Mouse (Mus musculus): ENCODE data around the gene Umad1.

DNA sequence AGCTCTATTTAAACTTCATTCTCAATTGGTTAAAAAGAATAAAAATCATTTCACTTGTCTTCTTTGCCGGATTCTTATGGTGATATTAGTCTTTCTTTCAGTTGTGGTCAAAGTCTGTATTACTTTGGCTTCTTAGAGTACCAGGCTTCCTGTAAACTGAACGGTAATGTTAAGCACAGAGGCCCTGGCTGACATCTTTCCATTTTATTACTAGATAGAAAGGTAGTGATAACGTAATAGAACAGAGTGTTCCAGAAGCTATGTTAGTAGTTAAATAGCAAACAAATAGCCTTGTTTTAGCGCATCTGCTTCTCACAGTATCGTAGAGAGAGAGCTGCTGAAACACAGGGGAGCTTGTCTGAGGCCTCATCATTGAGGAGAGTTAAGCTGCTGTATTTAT lies 146.8 kb downstream of the Umad1 start:
- TF ChIP-seq EP300 (optimal IDR thresholded peaks at IDR 0.05) (no peak), CTCF (IDR thresholded peaks at IDR 0.05; ENCODE audit: low read depth) (no peak)
